Mouse (Mus musculus): ENCODE results near the gene Atp6v1c2. TPM values are rescaled to one million over a fixed set of nuclear protein-coding genes. Genes with fewer than 3 reads are reported as not detected.

Atp6v1c2 gene
- total RNA-seq, 2 experiments from 2014 or later, result 1.5 to 2.2 TPM

- DNase-seq, result peak; percentile 82 to 84
These were observed 4.3 kb downstream of the Atp6v1c2 start for GRCm38 (mm10) chr12:17324549-17325470.

GRCm38 (mm10) chr12:17318453-17318852, 10.7 kb downstream of the Atp6v1c2 start:
- DNase-seq, result no peak

- no peak for DNase-seq
These were observed 11.2 kb downstream of the Atp6v1c2 start for GRCm38 (mm10) chr12:17317970-17318369.

GRCm38 (mm10) chr12:17316096-17316495, 13.1 kb downstream of the Atp6v1c2 start:
- no peak for DNase-seq

GRCm38 (mm10) chr12:17310852-17311839, 18.0 kb downstream of the Atp6v1c2 start:
- no peak for DNase-seq

- DNase-seq, result peak in 1 of 2 experiments; percentile 32
These were observed 20.9 kb downstream of the Atp6v1c2 start for GRCm38 (mm10) chr12:17308246-17308645.

- peak; percentile 86 to 90 for DNase-seq
These were observed 23.7 kb downstream of the Atp6v1c2 start for GRCm38 (mm10) chr12:17305445-17305844.

- no peak for DNase-seq
These were observed 29.3 kb downstream of the Atp6v1c2 start for GRCm38 (mm10) chr12:17299902-17300301.

GRCm38 (mm10) chr12:17296899-17297298, 32.3 kb downstream of the Atp6v1c2 start:
- DNase-seq, result no peak

- DNase-seq, result peak in 1 of 2 experiments; percentile 45
These were observed 38.6 kb downstream of the Atp6v1c2 start for GRCm38 (mm10) chr12:17290569-17290968.

GRCm38 (mm10) chr12:17289913-17290312, 39.2 kb downstream of the Atp6v1c2 start:
- peak in 1 of 2 experiments; percentile 23 for DNase-seq

GRCm38 (mm10) chr12:17289060-17289459, 40.1 kb downstream of the Atp6v1c2 start:
- DNase-seq, result peak; percentile 68 to 71

- peak; percentile 40 to 51 for DNase-seq
These were observed 40.7 kb downstream of the Atp6v1c2 start for GRCm38 (mm10) chr12:17288496-17288895.

- DNase-seq, result no peak
These were observed 55.3 kb downstream of the Atp6v1c2 start for GRCm38 (mm10) chr12:17273841-17274240.

GRCm38 (mm10) chr12:17271272-17271671, 57.9 kb downstream of the Atp6v1c2 start:
- peak; percentile 45 to 64 for DNase-seq

GRCm38 (mm10) chr12:17267316-17267715, 61.8 kb downstream of the Atp6v1c2 start:
- DNase-seq, result peak in 1 of 2 experiments; percentile 24

- DNase-seq, result no peak
These were observed 62.5 kb downstream of the Atp6v1c2 start for GRCm38 (mm10) chr12:17266673-17266990.

GRCm38 (mm10) chr12:17265971-17266672, 63.0 kb downstream of the Atp6v1c2 start, which contains the start of gene Pdia6:
Gene Pdia6, plus strand, starts transcription at chr12:17266545.
- DNase-seq, result peak; percentile 94

GRCm38 (mm10) chr12:17264826-17265225, 64.3 kb downstream of the Atp6v1c2 start:
- peak in 1 of 2 experiments; percentile 16 for DNase-seq

- DNase-seq, result no peak
These were observed 65.3 kb downstream of the Atp6v1c2 start for GRCm38 (mm10) chr12:17263881-17264280.

GRCm38 (mm10) chr12:17261005-17261404, 68.2 kb downstream of the Atp6v1c2 start:
- DNase-seq, result no peak

- no peak for DNase-seq
These were observed 70.7 kb downstream of the Atp6v1c2 start for GRCm38 (mm10) chr12:17258431-17258830.
